Mouse (Mus musculus) olfactory bulb, adult 2 months (tissue): ENCODE data around the gene Pdcd1lg2.

Source experiments
- CTCF ChIP-seq: fragments of 200-500 bp; IDR thresholded peaks from 2 replicates; pipeline ENCODE4 v1.5.1; 2012; ENCODE audit warnings: low read depth, mild to moderate bottlenecking, low read length, moderate library complexity; ENCODE audit not compliant: insufficient read depth
- POLR2A ChIP-seq: fragments of 200-500 bp; IDR thresholded peaks from 2 replicates; pipeline ENCODE4 v1.6.1; 2012; ENCODE audit warnings: mild to moderate bottlenecking, low read depth, low read length, moderate library complexity; ENCODE audit not compliant: insufficient read depth

DNA sequence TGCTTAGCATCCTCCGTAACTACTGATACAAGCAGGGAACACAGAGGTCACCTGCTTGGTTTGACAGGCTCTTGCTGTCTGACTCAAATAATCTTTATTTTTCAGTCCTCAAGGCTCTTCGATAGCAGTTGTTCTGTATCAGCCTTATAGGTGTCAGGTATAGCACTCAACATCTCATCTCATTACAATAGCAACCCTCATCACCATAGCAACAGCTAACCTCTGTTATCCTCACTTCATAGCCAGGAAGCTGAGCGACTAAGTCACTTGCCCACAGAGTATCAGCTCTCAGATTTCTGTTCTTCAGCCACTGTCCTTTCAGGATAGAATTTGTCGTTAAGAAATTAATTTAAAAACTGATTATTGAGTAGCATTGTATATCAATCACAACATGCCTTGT is 24.9 kb upstream of the Pdcd1lg2 start:
- TF ChIP-seq POLR2A (no peak), CTCF (no peak)
